15 mouse cellular contexts compared by ENCODE assay signal in genomic region chr16:57560185-57560584, GRCm38 (mm10).
"Had no signal": no experiment of that assay in that cellular context is flagged by ENCODE, and none has a peak within 500 bp of the region (broad histone marks: within the 10 kb centered on the region; RNA-seq: fewer than 3 reads in every experiment).

No protein-coding gene starts in this region.

- H3K36me3 ChIP-seq: neural tube, embryonic 13.5 days; neural tube, embryonic 15.5 days; stomach, embryonic 15.5 days had no signal

- H3K4me3 ChIP-seq: neural tube, embryonic 13.5 days; neural tube, embryonic 15.5 days; stomach, embryonic 15.5 days had no signal

- H3K4me2 ChIP-seq: neural tube, embryonic 13.5 days; neural tube, embryonic 15.5 days; stomach, embryonic 15.5 days had no signal

- H3K9ac ChIP-seq: neural tube, embryonic 13.5 days; neural tube, embryonic 15.5 days; stomach, embryonic 15.5 days had no signal

- H3K27ac ChIP-seq: neural tube, embryonic 13.5 days; neural tube, embryonic 15.5 days; stomach, embryonic 15.5 days; stomach, postnatal 0 days had no signal

- H3K9me3 ChIP-seq: neural tube, embryonic 13.5 days; neural tube, embryonic 15.5 days; stomach, embryonic 15.5 days had no signal

- DNase-seq: retina, postnatal 1 day; right cerebral cortex, adult 18-20 months; right cerebral cortex, postnatal 14 days; right cerebral cortex, postnatal 25 days; right cerebral cortex, postnatal 4 days; spleen, adult 18-20 months; thymus, adult 18-20 months; thymus, adult 2 months; thymus, postnatal 14 days; thymus, postnatal 25 days; thymus, postnatal 4 days had no signal

- H3K4me1 ChIP-seq: neural tube, embryonic 13.5 days; neural tube, embryonic 15.5 days had no signal

- H3K27me3 ChIP-seq: neural tube, embryonic 13.5 days; neural tube, embryonic 15.5 days; stomach, embryonic 15.5 days had no signal
